Mouse (Mus musculus) megakaryocyte progenitor cell, adult 5-6 weeks (primary cell): ENCODE measurements at regions not wholly inside any gene's neighbourhood (a gene's known extent, or its start where the extent isn't known, plus 50 kb on each side); places are given as distances from the start of the nearest gene placed in this dataset.

ENCODE experiments used
- ATAC-seq: replicated peaks from 2 replicates; pipeline ENCODE4 v1.8.0; 2016; ENCODE audit warnings: mild to moderate bottlenecking, moderate TSS enrichment, inconsistent platforms; ENCODE audit not compliant: poor library complexity

DNA sequence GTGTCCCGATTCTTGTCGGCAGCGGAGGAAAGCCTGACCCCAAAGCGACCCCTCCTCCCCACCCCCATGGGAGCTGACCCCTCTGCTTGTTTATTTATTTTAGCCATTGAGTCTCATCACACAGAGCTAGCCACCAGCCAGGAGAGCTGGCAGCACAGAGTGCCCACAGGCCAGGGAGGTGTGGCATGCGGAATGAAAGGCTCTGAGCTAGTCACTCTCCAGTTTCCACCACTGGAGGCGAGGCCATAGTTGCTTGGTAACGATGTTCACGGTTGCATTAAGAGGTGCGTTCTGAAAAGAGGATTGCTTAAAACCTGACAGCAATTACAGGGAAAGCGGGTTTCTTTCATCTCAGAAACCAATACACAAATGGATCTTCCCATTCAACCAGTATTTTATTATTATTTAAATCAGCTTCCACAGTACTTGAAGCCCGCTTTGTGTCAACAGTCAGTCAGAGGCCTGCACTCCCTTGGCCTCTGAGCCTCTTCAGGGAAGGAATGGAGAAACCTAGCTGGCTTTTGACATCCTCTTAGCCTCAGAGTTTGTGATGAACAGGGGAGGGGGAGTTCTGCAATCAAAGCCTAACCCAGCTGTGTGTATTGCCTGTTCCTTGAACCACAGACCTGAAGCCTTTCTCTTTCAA, 134.8 kb upstream of the Cdh4 start:
- ATAC-seq, result no peak

GRCm38 (mm10) chr2:179307932-179308303, 134.3 kb upstream of the Cdh4 start:
- no peak for ATAC-seq

- no peak for ATAC-seq
Observed at GRCm38 (mm10) chr2:179318046-179318445, 124.2 kb upstream of the Cdh4 start.

DNA sequence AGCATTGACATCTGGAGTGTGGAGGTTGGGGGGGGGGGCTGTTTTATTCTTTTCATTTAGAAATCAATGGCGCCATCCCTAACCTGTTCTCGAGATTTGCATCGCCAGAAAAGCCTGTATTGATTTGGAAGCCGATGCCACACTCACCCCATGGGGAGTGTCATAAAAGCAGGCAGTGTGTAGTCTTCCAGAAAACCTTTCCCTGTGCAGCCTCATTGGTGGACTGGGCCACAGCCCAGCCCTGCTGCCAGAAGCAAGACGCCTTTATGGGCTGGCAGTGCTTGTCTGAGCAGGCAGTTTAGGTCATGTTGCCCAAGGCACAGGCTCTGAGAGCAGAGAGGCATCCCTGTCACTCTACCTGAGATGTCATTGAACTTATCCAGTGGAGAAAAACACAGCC, 117.0 kb upstream of the Cdh4 start:
- no peak for ATAC-seq

- ATAC-seq, result no peak
Observed at GRCm38 (mm10) chr2:179332872-179333489, 109.2 kb upstream of the Cdh4 start.

DNA sequence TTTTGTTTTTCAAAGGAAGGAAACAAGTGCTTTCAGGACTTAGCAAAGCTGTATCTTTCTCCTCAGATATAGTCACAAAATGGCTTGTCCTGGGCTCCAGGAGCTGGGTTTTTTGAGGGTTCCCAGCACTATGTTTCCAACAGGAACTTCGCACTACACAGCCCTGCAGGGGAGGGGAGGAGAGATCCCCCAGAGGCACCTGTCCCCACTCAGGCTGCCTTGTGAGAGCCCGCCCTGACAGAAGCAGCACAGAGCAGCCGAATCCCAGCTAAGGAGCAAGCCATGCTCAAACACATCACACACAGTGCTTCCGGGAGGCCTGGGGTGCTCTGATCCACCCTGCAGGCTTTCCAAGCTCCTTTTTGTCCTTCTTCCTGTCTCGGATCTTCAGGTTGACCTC, 108.6 kb upstream of the Cdh4 start:
- ATAC-seq, result no peak

DNA sequence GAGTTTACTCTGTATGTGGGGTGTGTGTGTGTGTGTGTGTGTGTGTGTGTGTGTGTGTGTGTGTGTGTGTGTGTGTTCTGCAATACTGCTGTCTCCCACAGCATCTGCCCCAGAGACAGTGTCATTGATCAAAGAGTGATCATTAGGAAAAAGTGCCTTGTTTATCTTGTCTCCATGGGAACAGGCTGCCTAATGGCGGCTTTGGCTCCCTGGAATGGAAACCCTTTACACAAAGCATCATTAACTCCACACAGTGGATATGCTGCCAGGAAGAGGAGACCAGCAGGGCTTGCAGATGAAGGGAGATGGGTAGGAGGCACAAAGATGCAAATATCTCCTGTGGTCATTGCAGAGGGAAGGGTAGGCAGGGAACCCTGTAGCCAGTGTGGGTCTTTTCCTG, 106.0 kb upstream of the Cdh4 start:
- ATAC-seq, result no peak

DNA sequence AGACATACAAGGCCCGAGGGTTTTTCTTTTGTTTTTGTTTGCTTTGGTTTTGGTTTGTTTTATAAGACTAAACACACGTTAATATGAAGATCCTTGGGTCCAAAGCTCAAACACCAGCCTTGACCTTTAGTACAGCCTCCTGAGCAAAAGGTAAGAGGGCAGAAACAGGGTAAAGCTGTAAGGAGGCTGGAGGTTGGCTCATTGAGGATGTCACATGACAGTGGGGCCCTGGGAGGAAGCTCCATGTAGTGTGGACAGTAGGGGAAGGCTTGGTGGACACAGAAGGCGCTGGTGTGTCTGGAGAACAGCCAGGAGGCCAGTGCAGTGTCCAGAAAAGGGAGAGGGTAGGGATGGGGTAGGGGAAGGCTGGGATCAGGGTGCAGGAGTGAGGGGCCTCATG, 89.6 kb upstream of the Cdh4 start:
- no peak for ATAC-seq

- no peak for ATAC-seq
Observed at GRCm38 (mm10) chr2:179354866-179355265, 87.4 kb upstream of the Cdh4 start.

- no peak for ATAC-seq
Observed at GRCm38 (mm10) chr2:179370882-179371546, 71.2 kb upstream of the Cdh4 start.

- ATAC-seq, result no peak
Observed at GRCm38 (mm10) chr2:179371553-179371952, 70.7 kb upstream of the Cdh4 start.

DNA sequence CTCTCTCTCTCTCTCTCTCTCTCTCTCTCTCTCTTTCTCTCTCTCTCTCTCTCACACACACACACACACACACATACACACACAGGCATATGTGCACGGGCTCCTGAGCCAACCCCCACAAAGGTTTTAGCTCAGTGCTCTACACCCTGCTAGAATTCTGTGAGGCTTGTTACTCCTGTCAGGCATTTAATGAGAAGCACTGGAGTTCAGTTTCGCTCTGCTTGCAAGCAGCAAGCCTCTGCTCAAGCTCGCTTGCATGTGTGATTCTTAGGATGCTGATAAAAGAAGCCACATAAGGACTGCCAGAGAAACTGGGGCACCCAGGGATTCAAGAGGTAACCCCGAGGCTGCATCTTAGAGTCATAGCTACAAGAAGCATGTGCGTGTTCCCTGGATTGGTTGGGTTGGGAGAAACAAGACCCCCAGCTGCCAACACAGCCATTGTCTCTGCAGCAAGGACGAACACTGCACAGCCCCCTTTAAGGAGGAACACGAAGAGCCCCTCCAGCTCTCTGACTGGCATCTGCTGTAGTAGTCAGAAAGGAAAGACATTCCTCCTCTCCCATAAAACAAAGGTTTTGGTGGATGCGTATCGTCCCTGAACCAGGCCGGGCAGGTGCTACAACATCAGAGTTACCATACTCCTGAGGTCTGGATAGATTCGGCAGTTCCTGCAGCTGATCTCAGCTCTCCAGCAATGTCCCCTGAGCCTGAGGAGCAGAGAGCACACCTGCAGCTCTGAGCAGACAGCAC, 62.4 kb upstream of the Cdh4 start:
- ATAC-seq, result no peak

DNA sequence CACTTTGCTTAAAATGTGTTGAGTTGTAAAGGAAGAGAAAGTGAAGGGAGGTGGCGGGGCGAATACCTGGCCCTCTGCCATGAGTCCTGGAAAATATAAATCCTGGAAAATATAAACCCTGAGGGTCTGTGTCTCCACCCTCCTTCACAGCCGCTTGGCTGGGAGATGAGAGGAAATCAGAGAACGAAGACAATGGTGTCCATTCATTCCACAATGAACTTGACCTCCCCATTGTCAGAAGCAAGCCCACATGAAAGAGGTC, 61.9 kb upstream of the Cdh4 start:
- no peak for ATAC-seq

GRCm38 (mm10) chr2:179381916-179382315, 60.3 kb upstream of the Cdh4 start:
- ATAC-seq, result no peak

GRCm38 (mm10) chr2:179382594-179382993, 59.6 kb upstream of the Cdh4 start:
- ATAC-seq, result no peak

DNA sequence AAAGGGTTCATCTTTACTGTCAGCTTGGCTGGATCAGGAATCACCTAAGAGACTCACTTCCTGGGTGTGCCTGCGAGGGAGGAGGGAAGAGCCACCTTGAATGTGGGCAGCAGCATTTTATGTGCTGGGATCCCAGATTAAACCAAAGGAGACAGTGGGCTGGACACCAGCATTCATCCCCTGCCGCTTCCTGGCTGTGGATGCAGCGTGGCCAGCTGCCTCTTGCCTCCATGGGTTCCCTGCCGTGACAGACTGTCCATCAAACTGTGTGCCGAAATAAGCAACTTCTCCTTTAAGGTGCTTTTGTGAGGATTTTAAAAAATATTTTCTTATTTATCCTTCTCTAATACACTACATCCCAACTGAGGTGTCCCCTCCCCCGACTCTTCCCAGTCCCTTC, 55.4 kb upstream of the Cdh4 start:
- no peak for ATAC-seq

DNA sequence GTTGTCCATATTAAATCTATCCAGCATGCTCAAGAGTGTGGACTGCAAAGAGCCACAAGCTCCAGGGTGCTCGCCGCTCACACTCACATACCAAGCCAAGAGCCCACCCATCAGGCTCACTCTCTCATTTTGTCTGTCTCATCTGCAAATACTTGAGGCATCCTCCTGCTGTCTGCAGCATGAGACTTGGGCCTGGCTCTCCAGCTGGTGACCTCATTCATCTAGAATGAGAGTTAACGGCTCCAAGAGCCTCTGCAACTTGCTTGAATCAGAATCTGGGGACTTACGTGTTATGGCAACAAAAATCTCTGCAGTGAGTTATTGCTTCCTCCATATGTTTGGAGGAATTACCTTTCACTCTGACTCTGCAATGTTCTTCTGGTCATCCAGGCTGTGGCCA, 51.7 kb upstream of the Cdh4 start:
- ATAC-seq, result no peak

DNA sequence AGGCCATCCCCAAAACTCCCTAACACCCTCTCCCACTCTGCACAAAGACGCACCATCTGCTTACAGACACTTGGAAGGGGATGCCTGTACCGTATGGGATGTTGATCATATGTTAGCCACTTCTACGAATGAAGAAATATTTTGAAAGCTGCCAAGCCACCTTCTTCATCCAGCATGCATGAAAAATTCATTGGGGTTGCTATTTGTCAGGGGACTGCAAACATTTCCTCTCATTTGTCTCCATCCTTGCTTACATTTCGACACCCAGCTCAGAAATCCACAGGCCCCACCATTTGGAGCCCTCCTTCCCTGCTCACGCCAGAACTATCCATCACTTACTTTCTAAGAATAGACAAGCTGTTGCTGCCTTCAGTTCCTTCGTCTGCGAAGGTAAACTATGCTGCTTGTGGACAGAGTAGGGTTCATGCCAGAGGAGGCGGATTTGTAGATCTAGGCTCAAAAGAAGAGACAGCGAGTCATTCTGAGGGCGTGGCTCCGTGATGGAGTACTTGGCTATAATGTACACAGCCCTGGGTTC, 51.2 kb upstream of the Cdh4 start:
- no peak for ATAC-seq
